Mouse (Mus musculus): ENCODE measurements around the gene Rhag. TPM values are rescaled to one million over a fixed set of nuclear protein-coding genes. Genes with fewer than 3 reads are reported as not detected.

The Rhag gene
- polyA plus RNA-seq, 1 experiment from 2014 or later: 0.14 TPM

DNA sequence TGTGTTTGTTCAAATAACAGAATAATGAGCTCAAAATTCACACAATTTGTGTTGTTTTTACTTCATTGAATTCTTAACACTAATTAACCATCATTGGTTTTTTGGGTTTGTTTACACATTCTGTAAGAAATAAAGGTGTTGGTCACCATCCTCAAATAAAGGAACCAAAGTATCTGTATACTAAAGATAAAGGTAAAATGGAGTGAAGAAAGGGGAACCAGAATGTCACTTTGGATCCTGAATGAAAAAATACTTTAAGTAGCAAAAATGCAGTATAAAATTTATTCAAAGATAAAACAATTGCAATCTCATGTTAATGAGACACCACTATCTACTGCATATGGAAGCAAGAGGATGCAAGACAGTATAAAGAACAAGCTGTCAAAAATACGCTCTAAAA, 634 bp downstream of the Rhag start:
- H3K27me3 ChIP-seq (replicated peaks; ENCODE audit: control insufficient read depth, insufficient read depth, low read length): no peaks in the 10 kb centered on the region
- H3K9me3 ChIP-seq (ENCODE audit: control insufficient read depth, low read length): no peaks in the 10 kb centered on the region
- no peaks in the 10 kb centered on the region for H3K4me1 ChIP-seq (ENCODE audit: control insufficient read depth, insufficient read depth, low read depth, low read length)
- no peak for ATAC-seq
- no peak overlapping the region for H3K4me2 ChIP-seq (ENCODE audit: low read length)
- H3K4me3 ChIP-seq (ENCODE audit: low read length): no peak overlapping the region
- no peak overlapping the region for H3K9ac ChIP-seq (ENCODE audit: low read depth, low read length)
- H3K36me3 ChIP-seq (ENCODE audit: control insufficient read depth, insufficient read depth, low read length): no peaks in the 10 kb centered on the region
- 85% methylated on average over 1 of the region's 1 CpGs for WGBS
- H3K27ac ChIP-seq (ENCODE audit: low read depth, low read length): no peak overlapping the region

DNA sequence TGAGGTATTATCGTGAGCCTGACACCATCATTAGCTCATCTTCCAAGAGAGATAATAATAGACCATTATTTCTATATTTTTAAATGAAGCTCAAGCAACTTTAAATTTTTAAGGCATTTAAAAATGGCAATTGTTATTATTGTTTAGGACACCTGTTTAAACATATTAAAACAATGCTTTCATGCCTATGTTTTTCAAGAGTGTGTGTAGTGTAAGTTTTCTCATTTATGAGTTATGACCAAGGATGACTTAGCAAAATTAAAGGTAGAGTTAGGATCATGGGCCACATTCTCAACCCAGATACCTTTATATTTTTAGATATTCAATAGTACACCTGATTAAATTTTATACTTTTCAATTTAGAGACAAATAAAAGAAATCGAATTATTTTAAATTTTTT, 1.3 kb downstream of the Rhag start:
- H3K9me3 ChIP-seq (ENCODE audit: control insufficient read depth, low read length): no peaks in the 10 kb centered on the region
- no peak for ATAC-seq
- H3K4me1 ChIP-seq (ENCODE audit: control insufficient read depth, insufficient read depth, low read depth, low read length): no peaks in the 10 kb centered on the region
- no peak overlapping the region for H3K27ac ChIP-seq (ENCODE audit: low read depth, low read length)
- H3K9ac ChIP-seq (ENCODE audit: low read depth, low read length): no peak overlapping the region
- no peak overlapping the region for H3K4me3 ChIP-seq (ENCODE audit: low read length)
- H3K4me2 ChIP-seq (ENCODE audit: low read length): no peak overlapping the region
- H3K36me3 ChIP-seq (ENCODE audit: control insufficient read depth, insufficient read depth, low read length): no peaks in the 10 kb centered on the region
- WGBS: 84% methylated on average over 2 of the region's 2 CpGs
- H3K27me3 ChIP-seq (replicated peaks; ENCODE audit: control insufficient read depth, insufficient read depth, low read length): no peaks in the 10 kb centered on the region

DNA sequence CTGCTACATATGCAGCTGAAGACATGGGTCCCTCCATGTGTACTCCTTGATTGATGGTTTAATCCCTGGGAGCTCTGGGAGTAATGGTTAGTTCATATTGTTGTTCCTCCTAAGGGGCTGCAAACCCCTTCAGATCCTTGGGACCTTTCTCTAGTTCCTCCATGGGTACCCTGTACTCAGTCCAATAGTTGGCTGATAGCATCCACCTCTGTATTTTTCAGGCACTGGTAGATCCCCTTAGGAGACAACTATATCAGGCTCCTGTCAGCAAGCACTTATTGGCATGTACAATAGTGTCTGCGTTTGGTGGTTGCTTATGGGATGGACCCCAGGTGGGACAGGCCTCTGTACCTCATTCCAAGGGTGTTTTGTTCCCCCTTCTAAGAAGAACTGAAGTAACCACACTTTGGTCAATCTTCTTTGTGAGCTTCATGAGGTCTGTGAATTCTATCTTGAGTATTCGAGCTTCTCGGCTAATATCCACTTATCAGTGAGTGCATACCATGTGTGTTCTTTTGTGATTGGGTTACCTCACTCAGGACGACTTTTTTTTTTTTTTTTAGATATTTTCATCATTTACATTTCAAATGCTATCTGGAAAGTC, 6.5 kb downstream of the Rhag start:
- Histone ChIP-seq H3K9me3 (ENCODE audit: control insufficient read depth, low read length) (no peaks in the 10 kb centered on the region), H3K27ac (ENCODE audit: low read depth, low read length) (no peak overlapping the region), H3K36me3 (ENCODE audit: control insufficient read depth, insufficient read depth, low read length) (no peaks in the 10 kb centered on the region), H3K9ac (ENCODE audit: low read depth, low read length) (no peak overlapping the region), H3K4me3 (ENCODE audit: low read length) (no peak overlapping the region), H3K4me2 (ENCODE audit: low read length) (no peak overlapping the region), H3K4me1 (ENCODE audit: control insufficient read depth, insufficient read depth, low read depth, low read length) (no peaks in the 10 kb centered on the region), H3K27me3 (replicated peaks; ENCODE audit: control insufficient read depth, insufficient read depth, low read length) (no peaks in the 10 kb centered on the region)
- ATAC-seq: no peak
- WGBS: 78% methylated on average over 4 of the region's 4 CpGs

DNA sequence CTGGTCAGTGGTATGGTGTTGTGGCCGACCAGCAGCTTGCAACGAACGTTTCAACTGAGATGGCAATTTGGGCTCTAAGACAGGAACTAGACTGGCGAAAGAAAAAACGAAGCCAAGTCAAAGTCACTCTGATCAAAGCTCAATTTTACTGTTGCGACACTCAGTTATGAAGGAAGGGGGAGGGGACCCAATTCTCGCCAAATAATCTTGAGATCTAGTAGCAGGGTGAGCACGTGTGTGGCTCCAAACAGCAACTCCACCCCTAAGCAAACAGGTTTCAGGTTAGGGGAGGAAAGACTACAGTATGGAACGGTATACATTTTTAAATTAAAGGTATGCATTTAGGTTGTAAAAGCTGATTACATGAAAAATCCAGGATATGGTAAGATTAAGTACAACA, 10.6 kb downstream of the Rhag start:
- H3K4me2 ChIP-seq (ENCODE audit: low read length): no peak overlapping the region

DNA sequence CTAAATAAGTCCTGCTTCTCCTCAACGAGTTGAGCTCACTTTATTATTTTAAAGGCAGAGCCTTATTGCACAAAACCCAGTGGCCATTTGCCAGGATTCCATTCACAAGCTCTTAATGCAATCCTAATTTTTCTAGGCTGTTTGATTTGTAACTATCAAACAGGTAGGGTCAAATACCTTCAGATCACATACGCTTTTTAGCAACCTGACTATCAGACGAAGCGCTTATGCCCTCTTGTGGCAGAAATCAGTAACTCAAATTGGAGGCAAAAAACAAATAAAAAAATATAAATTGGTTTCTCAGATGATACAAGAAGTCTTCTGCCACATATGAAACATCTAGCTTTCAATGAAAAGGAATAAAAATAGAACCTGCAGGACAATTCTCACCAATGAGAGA, 12.9 kb downstream of the Rhag start:
- no peak overlapping the region for H3K4me3 ChIP-seq (ENCODE audit: low read length)
- H3K4me2 ChIP-seq (ENCODE audit: low read length): no peak overlapping the region
- ATAC-seq: no peak
- H3K4me1 ChIP-seq (ENCODE audit: control insufficient read depth, insufficient read depth, low read depth, low read length): no peaks in the 10 kb centered on the region
- no peaks in the 10 kb centered on the region for H3K36me3 ChIP-seq (ENCODE audit: control insufficient read depth, insufficient read depth, low read length)
- H3K27ac ChIP-seq (ENCODE audit: low read depth, low read length): no peak overlapping the region
- H3K9me3 ChIP-seq (ENCODE audit: control insufficient read depth, low read length): no peaks in the 10 kb centered on the region
- no peak overlapping the region for H3K9ac ChIP-seq (ENCODE audit: low read depth, low read length)
- H3K27me3 ChIP-seq (replicated peaks; ENCODE audit: control insufficient read depth, insufficient read depth, low read length): no peaks in the 10 kb centered on the region
- WGBS: 27% methylated on average over 4 of the region's 4 CpGs

More for the DNA sequence above, 10.6 kb downstream of the Rhag start:
- no peaks in the 10 kb centered on the region for H3K36me3 ChIP-seq (ENCODE audit: control insufficient read depth, insufficient read depth, low read length)
- no peak for ATAC-seq
- H3K9me3 ChIP-seq (ENCODE audit: control insufficient read depth, low read length): no peaks in the 10 kb centered on the region
- 83% methylated on average over 9 of the region's 9 CpGs for WGBS
- no peak overlapping the region for H3K27ac ChIP-seq (ENCODE audit: low read depth, low read length)
- no peaks in the 10 kb centered on the region for H3K27me3 ChIP-seq (replicated peaks; ENCODE audit: control insufficient read depth, insufficient read depth, low read length)
- H3K4me3 ChIP-seq (ENCODE audit: low read length): no peak overlapping the region
- no peak overlapping the region for H3K9ac ChIP-seq (ENCODE audit: low read depth, low read length)
- no peaks in the 10 kb centered on the region for H3K4me1 ChIP-seq (ENCODE audit: control insufficient read depth, insufficient read depth, low read depth, low read length)

DNA sequence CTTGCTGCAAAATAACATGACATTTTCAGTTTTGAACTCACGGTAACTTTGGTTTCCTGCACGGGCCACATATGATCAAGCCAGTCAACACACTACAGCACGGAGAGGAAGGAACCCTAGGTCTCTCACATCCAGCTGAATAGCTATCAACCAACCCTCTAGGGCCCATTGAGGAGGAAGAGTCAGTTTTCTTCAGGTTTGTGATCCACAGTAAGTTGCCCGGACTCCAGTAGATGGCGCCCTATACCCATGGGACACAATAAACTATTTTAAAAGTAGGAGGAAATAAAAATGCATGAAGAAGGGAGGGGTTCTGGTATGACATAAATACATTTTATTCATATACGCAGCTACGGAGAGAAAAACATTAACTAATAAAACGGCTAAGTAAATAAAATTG, 13.6 kb downstream of the Rhag start:
- 60% methylated on average over 8 of the region's 8 CpGs for WGBS
- Histone ChIP-seq H3K9me3 (ENCODE audit: control insufficient read depth, low read length) (no peaks in the 10 kb centered on the region), H3K27ac (ENCODE audit: low read depth, low read length) (no peak overlapping the region), H3K4me3 (ENCODE audit: low read length) (no peak overlapping the region), H3K4me1 (ENCODE audit: control insufficient read depth, insufficient read depth, low read depth, low read length) (no peaks in the 10 kb centered on the region), H3K9ac (ENCODE audit: low read depth, low read length) (no peak overlapping the region), H3K4me2 (ENCODE audit: low read length) (no peak overlapping the region), H3K36me3 (ENCODE audit: control insufficient read depth, insufficient read depth, low read length) (no peaks in the 10 kb centered on the region), H3K27me3 (replicated peaks; ENCODE audit: control insufficient read depth, insufficient read depth, low read length) (no peaks in the 10 kb centered on the region)
- no peak for ATAC-seq

DNA sequence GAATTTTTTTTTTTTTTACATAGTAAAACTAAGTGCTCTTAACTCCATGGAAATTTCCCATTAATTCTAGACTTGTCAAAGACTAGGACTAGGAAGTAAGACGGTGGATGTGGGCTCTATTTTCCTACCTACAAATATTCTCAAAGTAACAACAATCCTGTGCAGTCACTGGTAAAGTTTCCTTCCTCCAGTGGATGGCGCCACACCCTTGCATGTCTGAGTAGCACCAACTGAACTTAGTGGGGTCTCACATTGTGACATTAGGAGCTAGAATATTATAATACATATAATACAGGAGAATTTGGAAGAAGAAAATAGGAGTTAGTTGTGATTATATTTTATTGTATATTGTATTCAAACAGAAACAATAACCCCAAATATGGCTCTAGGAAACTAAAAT, 20.9 kb downstream of the Rhag start:
- H3K27ac ChIP-seq (ENCODE audit: low read depth, low read length): no peak overlapping the region
- H3K9ac ChIP-seq (ENCODE audit: low read depth, low read length): no peak overlapping the region
- no peaks in the 10 kb centered on the region for H3K4me1 ChIP-seq (ENCODE audit: control insufficient read depth, insufficient read depth, low read depth, low read length)
- 55% methylated on average over 2 of the region's 2 CpGs for WGBS
- no peaks in the 10 kb centered on the region for H3K36me3 ChIP-seq (ENCODE audit: control insufficient read depth, insufficient read depth, low read length)
- no peaks in the 10 kb centered on the region for H3K9me3 ChIP-seq (ENCODE audit: control insufficient read depth, low read length)
- H3K4me2 ChIP-seq (ENCODE audit: low read length): no peak overlapping the region
- H3K4me3 ChIP-seq (ENCODE audit: low read length): no peak overlapping the region
- ATAC-seq: no peak
- no peaks in the 10 kb centered on the region for H3K27me3 ChIP-seq (replicated peaks; ENCODE audit: control insufficient read depth, insufficient read depth, low read length)

DNA sequence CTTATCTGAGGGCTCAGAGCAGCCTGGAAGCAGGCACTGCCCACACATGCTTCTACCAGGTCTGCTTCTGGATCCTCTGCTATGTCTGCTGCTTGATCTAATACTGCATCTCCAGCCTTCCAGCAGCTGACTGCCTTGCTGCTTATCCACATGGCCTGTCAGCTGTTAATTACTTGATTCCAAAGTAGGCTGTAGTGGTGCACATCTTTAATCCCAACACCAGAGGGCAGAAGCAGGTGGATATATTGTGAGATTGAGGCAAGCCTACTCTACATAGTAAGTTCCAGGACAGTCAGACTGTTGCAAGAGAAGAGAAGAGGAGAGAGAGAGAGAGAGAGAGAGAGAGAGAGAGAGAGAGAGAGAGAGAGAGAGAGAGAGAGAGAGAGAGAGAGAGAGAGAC, 26.4 kb downstream of the Rhag start:
- Histone ChIP-seq H3K4me2 (ENCODE audit: low read length) (no peak overlapping the region), H3K36me3 (ENCODE audit: control insufficient read depth, insufficient read depth, low read length) (no peaks in the 10 kb centered on the region)
- peak; percentile 52; the same call in 1 of the 2 replicates for ATAC-seq

DNA sequence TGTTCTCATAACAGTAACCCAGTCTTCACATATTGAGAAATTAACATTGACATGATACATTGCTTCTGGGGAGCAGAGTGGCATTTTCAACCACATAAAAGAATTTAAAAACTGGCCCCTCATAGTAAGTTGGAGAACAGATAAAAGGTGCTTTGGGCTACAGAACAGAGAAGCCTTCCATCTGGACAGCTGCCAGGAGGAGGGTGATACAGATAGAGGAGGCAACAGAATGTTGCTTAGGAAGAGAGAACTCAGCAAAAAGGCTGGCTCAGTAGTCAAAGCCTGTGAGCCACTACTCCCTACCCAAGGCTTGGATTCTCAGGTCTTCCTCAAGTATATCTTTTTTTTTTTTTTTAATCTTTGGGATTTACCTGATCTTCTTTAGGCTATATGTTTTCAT, 44.1 kb downstream of the Rhag start:
- no peak overlapping the region for H3K4me3 ChIP-seq (ENCODE audit: low read length)
- H3K36me3 ChIP-seq (ENCODE audit: control insufficient read depth, insufficient read depth, low read length): no peaks in the 10 kb centered on the region
- ATAC-seq: no peak
- H3K27me3 ChIP-seq (replicated peaks; ENCODE audit: control insufficient read depth, insufficient read depth, low read length): no peaks in the 10 kb centered on the region
- H3K27ac ChIP-seq (ENCODE audit: low read depth, low read length): no peak overlapping the region
- H3K9me3 ChIP-seq (ENCODE audit: control insufficient read depth, low read length): no peaks in the 10 kb centered on the region
- no peaks in the 10 kb centered on the region for H3K4me1 ChIP-seq (ENCODE audit: control insufficient read depth, insufficient read depth, low read depth, low read length)
- H3K9ac ChIP-seq (ENCODE audit: low read depth, low read length): no peak overlapping the region
- no peak overlapping the region for H3K4me2 ChIP-seq (ENCODE audit: low read length)

More for the DNA sequence above, 26.4 kb downstream of the Rhag start:
- H3K9me3 ChIP-seq (ENCODE audit: control insufficient read depth, low read length): no peaks in the 10 kb centered on the region
- no peak overlapping the region for H3K9ac ChIP-seq (ENCODE audit: low read depth, low read length)
- H3K27me3 ChIP-seq (replicated peaks; ENCODE audit: control insufficient read depth, insufficient read depth, low read length): no peaks in the 10 kb centered on the region
- no peaks in the 10 kb centered on the region for H3K4me1 ChIP-seq (ENCODE audit: control insufficient read depth, insufficient read depth, low read depth, low read length)
- no peak overlapping the region for H3K4me3 ChIP-seq (ENCODE audit: low read length)
- H3K27ac ChIP-seq (ENCODE audit: low read depth, low read length): no peak overlapping the region

Measured in hindbrain, embryonic 16.5 days (tissue).